Mouse (Mus musculus) adrenal gland, adult 2 months (tissue): Measurements from ENCODE around the gene Thada. TPM values are rescaled to one million over a fixed set of nuclear protein-coding genes. Genes with fewer than 3 reads are reported as not detected.

Source experiments
- DNase-seq: peaks from one replicate; pipeline ENCODE4 v3.0.0; 2021
- polyA plus RNA-seq: library from polyadenylated mRNA; depleted of rRNA; stranded (reverse); fragments of >200 nt; gene quantifications from 2 replicates; pipeline ENCODE4 v1.2.3, GENCODE M21; 2012
- total RNA-seq, 2 experiments: library from RNA; stranded (reverse); gene quantifications; 2 replicates each; pipeline ENCODE4 v1.2.3; 2021

Gene Thada
- total and polyA plus RNA-seq, 3 experiments: 11.9 to 21.2 (median 19.4) TPM

GRCm38 (mm10) chr17:84370385-84370784 lies 95.6 kb downstream of the Thada start:
- DNase-seq: no peak

DNA sequence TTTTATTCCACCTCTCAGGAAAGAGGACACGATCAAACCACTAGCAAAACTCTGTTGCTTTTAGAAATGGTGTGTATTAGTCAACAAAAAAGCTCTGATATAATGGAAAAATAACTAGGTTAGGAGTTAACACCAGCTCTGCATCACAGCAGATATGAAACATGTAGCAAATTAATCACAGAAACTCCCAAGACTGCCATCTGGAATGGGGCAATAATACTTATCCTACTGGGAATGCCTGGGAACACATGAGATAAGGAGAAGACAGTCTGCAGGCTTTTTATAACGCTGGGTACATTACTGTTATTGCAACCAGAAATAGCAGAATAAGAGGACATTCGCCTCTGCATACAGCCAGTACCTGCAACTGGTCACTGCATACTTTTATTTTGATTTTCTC lies 96.2 kb downstream of the Thada start:
- DNase-seq: no peak

DNA sequence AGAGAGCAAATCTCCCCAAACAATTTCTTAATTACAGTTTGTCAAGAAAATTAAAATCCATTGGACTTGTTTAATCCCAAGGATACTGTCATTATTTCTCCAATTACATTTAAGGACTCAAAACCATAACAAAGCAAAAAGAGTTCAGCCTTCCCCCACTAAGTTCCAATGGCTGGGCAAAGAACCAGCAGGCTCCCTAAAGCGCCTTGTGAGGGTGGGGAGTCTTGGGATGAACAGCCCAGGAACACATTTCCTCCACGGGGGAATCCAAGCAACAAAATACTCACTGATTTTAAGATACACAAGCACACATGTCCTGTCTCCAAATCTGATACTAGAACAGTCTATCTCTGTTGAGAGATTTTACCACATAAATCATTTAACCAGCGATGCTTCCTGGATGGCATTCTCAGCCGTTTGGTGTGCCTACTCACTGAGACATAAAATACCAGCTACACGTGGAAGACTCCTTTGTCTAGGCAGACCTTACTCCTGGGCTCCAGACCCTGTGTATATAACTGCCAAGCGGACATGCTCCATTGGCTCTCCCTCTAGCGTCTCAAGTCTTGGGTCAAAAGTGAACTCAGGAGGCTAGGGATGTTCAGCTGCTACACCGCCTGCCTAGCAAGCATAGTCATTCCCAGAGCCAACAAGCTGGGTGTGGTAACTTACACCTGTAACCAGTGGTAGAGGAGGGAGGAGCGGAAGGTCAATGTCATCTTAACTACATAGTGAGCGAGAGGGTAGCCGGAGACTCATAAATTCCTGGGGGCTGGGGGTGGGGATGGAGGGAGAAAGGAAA lies 97.6 kb downstream of the Thada start:
- DNase-seq: no peak

GRCm38 (mm10) chr17:84367663-84368062 lies 98.3 kb downstream of the Thada start:
- peak; percentile 66 for DNase-seq

DNA sequence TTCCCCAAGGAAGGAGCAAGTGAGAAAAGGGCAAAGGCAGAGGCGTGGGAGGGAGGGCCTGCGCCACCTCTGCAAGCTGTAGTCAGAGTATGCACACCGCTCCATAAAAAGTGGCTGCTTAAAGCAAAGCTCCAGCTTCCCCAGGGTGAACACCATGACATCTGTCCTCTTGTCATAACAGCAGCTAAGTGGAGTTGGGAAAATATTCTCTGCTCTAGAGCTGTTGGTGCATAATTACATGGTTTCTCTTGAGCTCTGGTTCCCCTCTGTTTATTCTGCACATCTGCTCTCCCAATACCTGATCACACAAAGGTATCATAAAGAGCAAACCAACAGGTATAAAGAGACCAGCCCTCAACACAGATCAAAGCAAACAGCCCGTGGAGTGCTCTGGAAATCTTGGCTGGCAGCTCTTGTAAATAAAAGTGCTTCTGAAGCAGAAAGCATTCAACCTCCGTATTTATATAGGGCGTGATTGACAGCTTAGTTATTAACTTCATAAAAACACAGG lies 100.2 kb downstream of the Thada start:
- no peak for DNase-seq

DNA sequence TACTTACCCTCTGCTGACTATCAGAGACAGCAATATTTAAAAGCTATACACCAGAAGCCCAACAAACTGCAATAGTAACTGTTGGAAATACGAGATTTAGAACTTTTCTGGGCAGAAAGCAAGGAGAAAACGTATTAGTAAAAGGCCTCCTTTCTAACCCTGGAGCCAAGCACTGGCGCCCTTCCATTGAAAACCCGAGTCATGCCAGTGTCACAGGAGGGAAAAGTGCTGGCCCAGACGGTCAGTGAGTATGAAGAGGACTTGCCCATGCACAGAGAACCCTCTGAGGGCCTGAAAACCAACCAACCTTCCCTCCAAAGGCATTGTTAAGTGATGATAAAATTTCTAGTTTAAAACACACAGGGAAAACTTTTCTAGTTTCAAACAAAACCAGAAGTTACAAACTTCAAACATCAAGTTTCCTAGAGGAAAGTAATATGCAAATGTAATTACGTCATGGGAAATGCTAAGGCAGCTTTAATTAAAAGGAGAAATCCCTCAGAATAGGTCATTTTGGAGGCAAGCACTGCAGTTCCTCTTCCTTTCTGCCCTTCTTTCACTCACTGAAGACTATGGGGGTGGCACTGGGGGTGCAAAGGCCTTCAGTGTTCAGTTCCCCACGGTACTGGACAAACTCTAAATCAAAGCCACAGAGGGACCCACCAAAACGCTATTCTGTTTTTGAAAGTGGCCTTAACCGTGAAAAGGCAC lies 100.8 kb downstream of the Thada start:
- DNase-seq: peak; percentile 46

- DNase-seq: no peak
These were observed 102.6 kb downstream of the Thada start for GRCm38 (mm10) chr17:84363444-84363843.

DNA sequence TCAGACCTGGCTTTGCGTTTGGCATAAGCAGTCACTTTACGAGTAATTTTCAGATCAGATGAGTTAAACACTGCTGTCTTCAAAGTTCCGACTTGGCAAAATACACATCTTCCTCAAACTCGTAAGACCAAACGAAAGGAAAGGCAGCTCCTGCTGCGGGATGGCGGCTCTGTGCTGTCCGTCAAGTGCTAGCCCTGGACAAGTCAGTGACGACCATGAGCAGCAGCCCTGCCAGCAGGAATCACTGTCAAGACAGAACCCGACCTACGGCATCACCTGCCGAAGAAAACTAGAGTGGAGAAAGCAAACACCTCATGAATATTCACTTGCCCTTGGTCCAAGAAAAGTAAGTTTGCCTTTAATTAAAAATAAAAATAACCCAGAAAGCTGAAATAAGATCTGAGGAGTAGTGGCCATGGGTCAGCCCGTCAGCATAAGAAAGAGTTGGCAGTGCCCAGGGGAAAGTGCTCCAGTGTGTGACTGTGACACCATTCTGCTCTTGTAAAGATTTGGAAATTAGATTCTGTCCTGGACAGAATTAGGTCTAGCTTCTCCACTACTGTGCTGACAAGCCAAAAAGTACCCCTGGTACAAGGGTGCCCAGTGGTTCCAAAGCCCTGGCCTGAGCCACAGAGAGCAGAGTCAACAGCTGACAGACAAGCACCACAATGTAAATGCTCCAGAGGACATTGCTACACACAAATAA lies 103.3 kb downstream of the Thada start:
- DNase-seq: no peak

DNA sequence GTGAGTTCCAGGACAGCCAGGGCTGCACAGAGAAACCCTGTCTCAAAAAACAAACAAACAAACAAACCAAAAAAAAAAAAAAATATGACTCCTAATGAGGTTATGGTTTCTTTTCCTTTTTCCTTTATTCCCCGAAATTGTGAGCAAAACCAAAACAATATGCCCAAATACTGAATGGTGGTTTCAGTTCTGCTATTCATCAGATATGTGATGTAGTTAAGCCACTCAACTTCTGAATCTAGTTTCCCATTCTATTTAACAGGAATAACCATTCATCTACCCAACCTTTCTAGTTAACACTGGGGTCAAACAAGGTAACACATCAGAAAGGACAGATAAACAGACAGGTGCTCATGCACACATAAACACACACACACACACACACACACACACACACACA lies 105.0 kb downstream of the Thada start:
- DNase-seq: no peak

- DNase-seq: peak; percentile 46
These were observed 106.2 kb downstream of the Thada start for GRCm38 (mm10) chr17:84359810-84360209.

DNA sequence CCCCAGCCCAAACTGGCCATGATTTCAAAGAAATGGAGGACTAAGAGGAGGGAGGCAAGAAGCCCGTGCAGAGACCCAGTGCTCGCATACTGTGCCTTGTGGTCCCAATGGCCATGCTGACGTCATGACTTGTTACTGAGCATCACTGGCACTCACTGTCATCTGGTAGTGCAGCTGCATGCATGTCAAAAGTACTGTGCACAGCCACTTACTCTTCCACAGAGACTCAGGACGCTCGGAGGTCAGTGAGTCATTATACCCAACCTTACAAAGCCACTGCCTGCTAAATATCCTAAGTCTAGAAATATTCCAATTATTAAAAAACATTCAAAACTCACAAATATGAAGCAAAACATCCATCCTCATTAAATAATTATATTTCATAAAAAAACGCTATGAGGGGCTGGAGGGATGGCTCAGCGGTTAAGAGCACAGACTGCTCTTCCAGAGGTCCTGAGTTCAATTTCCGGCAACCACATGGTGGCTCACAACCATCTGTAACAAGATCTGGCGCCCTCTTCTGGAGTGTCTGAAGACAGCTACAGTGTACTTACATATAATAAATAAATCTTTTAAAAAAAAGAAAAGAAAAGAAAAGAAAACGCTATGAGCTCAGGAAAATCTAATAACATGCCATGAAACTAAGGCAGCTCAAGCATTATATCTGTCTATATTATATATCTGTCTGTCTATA lies 106.9 kb downstream of the Thada start:
- DNase-seq: no peak

DNA sequence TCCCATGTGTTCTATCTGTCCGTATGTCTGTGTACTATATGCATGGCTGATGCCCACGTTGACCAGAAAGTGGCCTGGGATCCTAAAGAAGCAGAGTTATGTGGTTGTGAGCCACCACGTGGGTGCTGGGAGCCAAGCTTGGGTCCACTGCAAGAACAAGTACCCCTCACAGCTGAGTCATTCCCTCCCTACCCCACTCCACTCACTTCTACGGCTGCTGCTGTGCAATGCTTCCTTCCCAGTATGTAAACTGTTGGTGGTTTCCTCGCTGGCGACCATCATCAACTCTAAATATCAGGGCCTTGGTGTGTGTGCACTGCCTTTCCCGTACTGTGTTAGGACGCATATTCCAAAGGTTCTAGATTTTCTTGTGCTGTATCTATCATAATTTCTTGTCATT lies 108.2 kb downstream of the Thada start:
- no peak for DNase-seq

DNA sequence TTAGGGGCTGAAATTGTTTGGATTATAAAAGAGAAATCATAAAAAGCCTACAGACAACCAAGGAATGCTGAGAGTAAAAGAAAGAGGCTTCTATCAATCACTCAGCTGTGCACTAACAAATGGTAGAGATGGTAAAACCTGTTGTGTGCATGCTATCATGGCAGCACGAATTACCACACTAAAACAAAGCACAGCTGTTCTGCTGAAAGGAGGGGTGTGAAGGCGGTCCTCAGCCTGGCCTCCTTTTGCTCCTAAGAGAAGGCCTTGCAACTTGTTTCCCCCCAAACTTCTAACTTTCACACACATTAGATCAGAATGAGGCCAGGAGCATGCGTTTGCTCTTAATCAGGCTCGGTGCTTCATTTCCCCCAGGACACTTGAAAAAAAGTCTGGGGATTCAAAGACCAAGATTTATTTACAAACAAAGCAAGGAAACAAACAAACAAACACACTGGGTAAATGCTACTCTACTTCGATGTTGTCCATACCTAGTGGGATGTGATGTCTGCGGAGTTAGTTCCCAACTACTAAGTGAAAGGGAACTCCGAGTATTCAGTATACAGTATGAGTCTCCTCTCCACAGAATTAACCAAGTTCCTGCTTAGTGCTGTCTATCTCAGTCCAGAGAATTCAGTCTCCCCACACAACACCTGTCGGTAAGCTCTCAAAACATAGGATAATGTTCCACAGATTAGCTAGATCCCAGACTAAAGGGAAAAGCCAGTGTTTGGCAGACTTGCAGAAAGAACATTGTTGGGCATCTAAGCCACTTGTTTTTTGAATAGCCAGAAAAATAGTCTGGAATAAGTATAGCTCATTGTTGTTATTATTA lies 109.7 kb downstream of the Thada start:
- no peak for DNase-seq

- no peak for DNase-seq
These were observed 111.0 kb downstream of the Thada start for GRCm38 (mm10) chr17:84355006-84355405.

GRCm38 (mm10) chr17:84353902-84354311 lies 112.1 kb downstream of the Thada start:
- DNase-seq: no peak

- no peak for DNase-seq
These were observed 112.6 kb downstream of the Thada start for GRCm38 (mm10) chr17:84353224-84353901.

GRCm38 (mm10) chr17:84352790-84353154 lies 113.2 kb downstream of the Thada start:
- no peak for DNase-seq

DNA sequence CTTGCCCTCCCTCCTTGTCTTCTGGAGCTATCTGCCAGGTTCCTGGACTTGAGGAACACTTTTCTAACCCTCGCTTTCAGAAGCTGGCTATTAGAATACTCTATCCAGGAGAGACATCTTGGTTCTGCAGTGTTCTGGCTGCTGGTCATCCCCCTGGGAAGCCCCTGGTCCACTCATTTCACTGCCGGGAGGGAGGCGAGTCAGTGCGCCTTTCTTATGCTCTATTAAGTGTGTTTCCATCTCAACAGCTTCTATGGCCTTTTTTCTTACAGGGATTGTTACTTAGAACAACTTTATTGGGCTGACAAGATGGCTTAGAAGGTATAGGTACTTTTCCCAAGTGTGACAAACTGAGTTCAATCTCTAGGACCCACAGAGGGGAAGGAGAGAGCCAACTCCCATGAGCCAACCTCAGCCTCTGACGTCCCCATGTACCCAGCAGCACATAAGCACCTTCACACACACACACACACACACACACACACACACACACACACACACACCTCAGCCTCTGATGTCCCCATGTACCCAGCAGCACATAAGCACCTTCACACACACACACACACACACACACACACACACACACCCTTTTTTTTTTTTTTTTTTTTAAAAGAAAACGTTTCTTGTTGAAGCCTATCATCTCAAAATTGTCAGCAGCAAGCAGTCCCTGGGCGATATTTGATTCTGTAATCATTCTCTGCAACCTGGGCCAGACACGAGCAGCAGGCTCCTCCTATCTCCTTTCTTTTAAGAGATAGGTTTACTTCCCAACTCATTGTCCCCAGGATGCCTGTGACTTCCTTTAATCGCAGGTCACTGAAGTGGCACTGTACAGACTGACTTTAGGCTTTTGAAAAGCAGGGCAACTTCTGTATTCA lies 113.9 kb downstream of the Thada start:
- DNase-seq: no peak

DNA sequence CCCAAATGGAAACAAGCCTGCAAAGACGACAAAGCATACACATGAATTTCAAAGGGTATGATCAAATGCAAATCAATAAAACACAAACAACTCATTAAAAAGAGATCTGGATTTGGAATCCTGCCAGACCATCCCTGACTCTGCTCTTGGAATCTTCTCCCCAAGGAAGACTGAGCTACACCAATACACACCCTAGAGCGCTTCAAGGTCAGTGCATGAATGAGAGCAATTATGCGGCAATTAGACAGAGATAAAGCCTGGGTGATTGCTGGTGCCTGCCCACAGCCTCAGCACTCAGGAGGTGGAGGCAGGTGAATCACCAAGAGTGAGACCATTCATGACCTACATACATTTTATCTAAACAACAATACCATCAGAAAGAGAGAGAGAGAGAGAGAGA lies 114.7 kb downstream of the Thada start:
- DNase-seq: no peak

GRCm38 (mm10) chr17:84348865-84349264 lies 117.1 kb downstream of the Thada start:
- no peak for DNase-seq
